Mouse (Mus musculus) lung, embryonic 16.5 days (tissue): Measurements from ENCODE around the gene Kcnj15. TPM values are rescaled to one million over a fixed set of nuclear protein-coding genes. Genes with fewer than 3 reads are reported as not detected.
A peak's percentile ranks its signal among the peaks of the same experiment; 100 is the strongest.

Experiments used
- ATAC-seq: fragments of 200-750 bp; cut with Nextera tagmentation; 2 replicates; pipeline ENCODE4 v1.8.0; 2017; ENCODE audit warnings: low read depth, mild to moderate bottlenecking, moderate library complexity
- H3K27ac ChIP-seq: fragments of 300-500 bp; sonication (generic); 2 replicates; pipeline ENCODE4 v1.5.1; 2014; ENCODE audit warnings: mild to moderate bottlenecking, control low read depth, low read length
- H3K27me3 ChIP-seq: fragments of 300-500 bp; sonication (generic); 2 replicates; pipeline ENCODE4 v1.6.1; 2014; ENCODE audit warnings: low read depth, low read length, mixed read lengths; ENCODE audit not compliant: control insufficient read depth, insufficient read depth
- H3K36me3 ChIP-seq: fragments of 300-500 bp; sonication (generic); 2 replicates; pipeline ENCODE4 v1.6.1; 2014; ENCODE audit warnings: low read length; ENCODE audit not compliant: control insufficient read depth, insufficient read depth
- H3K4me1 ChIP-seq: fragments of 300-500 bp; sonication (generic); replicated peaks from 2 replicates; pipeline ENCODE4 v1.6.1; 2014; ENCODE audit warnings: low read length, mixed read lengths; ENCODE audit not compliant: control insufficient read depth, insufficient read depth
- H3K4me2 ChIP-seq: fragments of 300-500 bp; sonication (generic); 2 replicates; pipeline ENCODE4 v1.6.1; 2014; ENCODE audit warnings: low read depth, low read length, control low read depth
- H3K4me3 ChIP-seq: fragments of 300-500 bp; sonication (generic); 2 replicates; pipeline ENCODE4 v1.5.1; 2014; ENCODE audit warnings: mild to moderate bottlenecking, low read length, control low read depth
- H3K9ac ChIP-seq: fragments of 300-500 bp; sonication (generic); 2 replicates; pipeline ENCODE4 v1.6.1; 2014; ENCODE audit warnings: low read length, control low read depth
- H3K9me3 ChIP-seq: fragments of 300-500 bp; sonication (generic); 2 replicates; pipeline ENCODE4 v1.6.1; 2016; ENCODE audit warnings: low read length; ENCODE audit not compliant: control insufficient read depth
- WGBS: fragments of 180-500 bp; shearing (Covaris S2); extraction: QIAGEN DNeasy Blood & Tissue Kit; methylation state at CpG from one replicate; pipeline ENCODE4 v1.1.7; 2014; 5-methylcytosine and 5-hydroxymethylcytosine counted together
- polyA plus RNA-seq: library from polyadenylated mRNA; unstranded; fragments of >200 nt; fragmentation: Nextera tagmentation; extraction: Ambion mirVana; gene quantifications from 2 replicates; pipeline ENCODE4 v1.2.1, GENCODE M21; 2015

Kcnj15 gene
- polyA plus RNA-seq, 1 experiment from 2014 or later = 4.0 TPM

DNA sequence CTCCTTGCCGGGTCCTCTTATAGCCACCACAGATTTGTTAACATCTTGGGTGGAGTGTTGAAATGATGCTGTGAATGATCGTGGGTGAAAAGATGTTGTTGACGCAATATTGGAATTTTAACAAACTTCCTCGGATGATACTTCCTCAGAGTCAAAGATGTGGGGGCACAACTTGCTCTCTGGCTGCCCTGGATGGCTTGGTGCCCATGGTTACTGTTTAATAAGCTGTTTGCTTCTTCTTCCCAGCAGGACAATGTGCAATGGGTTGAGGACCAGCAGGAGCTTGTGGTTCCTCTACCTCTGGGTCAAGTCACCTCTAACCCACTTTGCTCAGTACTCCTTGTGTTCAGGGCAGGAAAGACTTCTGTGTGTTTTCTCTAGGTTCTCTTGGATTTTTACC is 15.2 kb upstream of the Kcnj15 start:
- Histone ChIP-seq H3K27me3 (no peaks in the 10 kb centered on the region), H3K36me3 (no peaks in the 10 kb centered on the region), H3K9me3 (no peaks in the 10 kb centered on the region), H3K27ac (peak overlapping the region; percentile 81), H3K9ac (no peak overlapping the region), H3K4me2 (no peak overlapping the region), H3K4me1 (peaks cover 16% of the 10 kb centered on the region), H3K4me3 (no peak overlapping the region)
- WGBS = 47% methylated on average over 4 of the region's 4 CpGs
- ATAC-seq = no peak

DNA sequence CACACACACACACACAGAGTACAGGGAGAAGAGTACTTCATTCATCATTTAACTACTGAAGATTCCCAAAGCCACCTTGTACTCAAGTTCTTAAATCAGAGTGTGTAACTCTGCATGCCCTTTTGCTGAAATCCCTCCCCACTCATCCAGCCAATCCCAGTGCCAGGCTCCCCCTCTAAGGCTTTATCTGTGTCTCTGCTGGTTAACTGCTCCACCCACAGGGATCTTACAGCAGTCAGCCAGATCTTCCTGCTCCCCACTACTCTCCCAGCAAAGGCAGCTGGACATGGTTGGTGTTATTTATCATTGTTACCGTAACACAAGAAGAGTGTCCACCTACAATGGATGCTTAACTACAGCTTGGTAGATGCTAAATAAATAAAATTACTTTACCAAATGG is 14.0 kb upstream of the Kcnj15 start:
- Histone ChIP-seq H3K9ac (no peak overlapping the region), H3K9me3 (no peaks in the 10 kb centered on the region), H3K36me3 (no peaks in the 10 kb centered on the region), H3K27me3 (no peaks in the 10 kb centered on the region), H3K27ac (no peak overlapping the region), H3K4me2 (no peak overlapping the region), H3K4me3 (no peak overlapping the region), H3K4me1 (peaks cover 16% of the 10 kb centered on the region)
- WGBS = 77% methylated on average over 1 of the region's 1 CpGs
- ATAC-seq = no peak

DNA sequence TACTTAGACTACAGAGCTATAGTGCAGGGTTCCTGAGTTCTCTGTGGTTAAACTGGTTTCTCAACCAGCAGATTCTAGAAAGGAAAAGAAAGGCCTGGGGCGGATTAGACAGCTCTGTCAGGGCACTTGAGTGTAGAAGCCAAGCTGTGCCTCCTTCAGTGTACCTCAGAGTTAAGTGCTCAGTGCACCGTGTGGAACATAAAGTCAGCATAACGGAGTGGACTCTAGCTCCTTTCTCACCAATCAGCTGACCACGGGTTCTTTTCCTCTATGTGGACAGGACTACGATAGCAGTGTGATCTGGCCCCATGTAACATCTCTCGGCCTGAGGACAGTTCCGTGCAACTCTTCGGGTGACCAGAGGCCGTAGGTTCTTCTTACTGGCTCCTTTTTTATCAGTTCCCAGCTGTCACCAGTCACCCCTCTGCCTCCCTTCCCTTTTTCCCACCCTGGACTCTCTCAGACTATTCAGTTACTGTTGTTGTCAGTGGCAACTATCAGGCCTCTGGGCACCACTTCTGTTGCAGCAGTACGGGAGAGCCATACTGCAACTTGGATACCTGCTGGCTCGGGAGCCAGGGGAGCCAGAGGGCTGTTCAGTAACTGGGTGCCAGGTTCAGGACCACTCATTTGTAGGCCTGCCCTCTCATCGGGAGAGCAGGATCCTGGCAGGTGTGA is 12.6 kb upstream of the Kcnj15 start:
- Histone ChIP-seq H3K9ac (no peak overlapping the region), H3K4me2 (no peak overlapping the region), H3K4me1 (peaks cover 13% of the 10 kb centered on the region), H3K9me3 (no peaks in the 10 kb centered on the region), H3K4me3 (no peak overlapping the region), H3K27ac (peak overlapping the region; percentile 42; the same call in 1 of the 2 replicates), H3K27me3 (no peaks in the 10 kb centered on the region), H3K36me3 (no peaks in the 10 kb centered on the region)
- WGBS = 61% methylated on average over 12 of the region's 12 CpGs
- ATAC-seq = 0 out of 2 replicates have a peak, but pooled peaks have one; percentile 11

DNA sequence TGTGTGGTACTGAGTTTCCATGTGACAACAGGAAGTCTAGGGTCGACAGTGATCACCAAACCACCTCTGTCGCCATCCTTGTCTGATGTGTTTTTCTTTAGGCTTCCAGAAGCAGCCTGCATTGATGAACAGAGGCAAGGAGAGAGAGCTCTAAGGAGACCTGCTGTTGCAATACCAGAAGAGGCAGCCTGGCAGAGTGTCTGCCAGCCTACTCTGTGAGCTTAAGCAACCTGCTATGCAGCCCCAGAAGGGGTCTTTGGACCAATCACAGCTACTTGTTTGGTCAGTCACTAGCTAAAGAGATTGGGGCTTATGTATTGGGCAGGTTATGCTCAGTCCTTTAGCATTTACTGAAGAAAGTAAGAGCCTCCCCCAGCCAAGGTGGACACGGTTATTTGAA is 11.9 kb upstream of the Kcnj15 start:
- H3K27ac ChIP-seq = no peak overlapping the region
- no peak overlapping the region for H3K9ac ChIP-seq
- 57% methylated on average over 3 of the region's 3 CpGs for WGBS
- H3K27me3 ChIP-seq = no peaks in the 10 kb centered on the region
- H3K4me3 ChIP-seq = no peak overlapping the region
- peaks cover 16% of the 10 kb centered on the region for H3K4me1 ChIP-seq
- ATAC-seq = no peak
- H3K36me3 ChIP-seq = no peaks in the 10 kb centered on the region
- no peaks in the 10 kb centered on the region for H3K9me3 ChIP-seq
- H3K4me2 ChIP-seq = no peak overlapping the region

DNA sequence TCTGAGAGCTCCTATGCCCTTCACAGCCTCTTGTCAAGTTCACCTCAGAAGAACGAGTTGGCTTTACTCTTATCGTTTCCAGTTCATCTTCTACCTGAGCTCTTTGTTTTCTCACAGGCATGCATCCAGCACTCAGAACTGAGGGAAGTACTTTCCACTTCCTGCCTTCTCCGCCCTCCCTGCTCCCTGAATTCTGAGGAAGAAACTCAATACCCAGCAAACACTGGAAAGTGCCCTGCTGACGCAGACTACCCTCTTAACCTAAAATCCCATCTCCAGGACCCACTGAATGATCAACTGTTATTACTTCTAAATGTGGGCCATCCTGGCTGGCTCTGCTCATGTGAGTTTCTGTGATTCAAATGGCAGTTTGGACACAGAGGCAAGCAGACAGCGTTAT is 8.7 kb upstream of the Kcnj15 start:
- H3K27me3 ChIP-seq = no peaks in the 10 kb centered on the region
- ATAC-seq = 0 out of 2 replicates have a peak, but pooled peaks have one; percentile 15
- H3K9me3 ChIP-seq = no peaks in the 10 kb centered on the region
- H3K27ac ChIP-seq = 0 out of 2 replicates have a peak overlapping the region, but pooled peaks have one; percentile 2
- H3K9ac ChIP-seq = no peak overlapping the region
- no peaks in the 10 kb centered on the region for H3K36me3 ChIP-seq
- WGBS = 56% methylated on average over 5 of the region's 5 CpGs
- H3K4me3 ChIP-seq = no peak overlapping the region
- H3K4me2 ChIP-seq = no peak overlapping the region
- H3K4me1 ChIP-seq = peaks cover 9% of the 10 kb centered on the region; the same call in 1 of the 2 replicates

DNA sequence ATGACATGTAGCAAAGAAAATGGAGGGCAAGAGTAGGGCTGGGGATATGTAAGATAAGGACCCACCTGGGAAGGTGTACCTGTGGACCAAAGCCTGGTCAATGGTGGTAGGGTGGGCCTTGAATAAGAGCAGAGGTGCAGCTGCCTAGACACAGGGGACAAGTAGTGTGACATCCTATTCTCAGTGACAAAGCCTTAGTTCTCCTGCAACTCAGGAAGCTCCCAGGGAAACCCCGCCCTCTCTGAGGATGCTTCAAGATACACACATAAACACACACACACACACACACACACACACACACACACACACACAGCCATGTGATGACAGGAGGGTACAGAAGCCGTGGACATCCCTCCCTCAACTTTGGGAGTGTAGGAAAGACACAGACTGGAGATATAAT is 710 bp upstream of the Kcnj15 start:
- Histone ChIP-seq H3K4me3 (no peak overlapping the region), H3K36me3 (no peaks in the 10 kb centered on the region), H3K27ac (no peak overlapping the region), H3K4me1 (peaks cover 2% of the 10 kb centered on the region; the same call in 1 of the 2 replicates), H3K27me3 (no peaks in the 10 kb centered on the region), H3K9ac (no peak overlapping the region), H3K9me3 (no peaks in the 10 kb centered on the region), H3K4me2 (no peak overlapping the region)
- WGBS = 50% methylated on average over 2 of the region's 2 CpGs
- no peak for ATAC-seq

DNA sequence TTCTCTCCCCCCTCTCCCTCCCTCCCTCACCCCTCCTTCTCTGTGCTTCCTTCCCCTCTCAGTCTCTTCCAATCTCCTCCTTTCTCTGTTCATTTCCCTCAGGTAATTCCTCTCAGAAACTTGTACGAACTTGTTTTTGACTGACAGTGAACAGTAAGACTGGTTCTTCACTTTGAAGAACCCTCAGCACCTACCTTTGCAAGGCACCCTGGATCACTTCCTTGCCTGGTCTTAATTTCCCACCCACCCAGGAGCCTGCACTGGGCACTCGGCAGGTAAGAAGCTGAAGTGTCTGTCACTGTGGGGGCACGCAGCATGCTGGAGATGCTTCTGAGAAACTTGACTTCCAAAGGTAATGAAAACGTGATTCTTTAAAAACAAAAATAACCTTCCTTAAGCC is 742 bp downstream of the Kcnj15 start:
- peaks cover 6% of the 10 kb centered on the region; the same call in 1 of the 2 replicates for H3K4me1 ChIP-seq
- H3K9me3 ChIP-seq = no peaks in the 10 kb centered on the region
- H3K27me3 ChIP-seq = no peaks in the 10 kb centered on the region
- WGBS = 12% methylated on average over 4 of the region's 4 CpGs
- peak; percentile 60 for ATAC-seq
- peak overlapping the region; percentile 41; the same call in 1 of the 2 replicates for H3K9ac ChIP-seq
- H3K36me3 ChIP-seq = no peaks in the 10 kb centered on the region
- peak overlapping the region; percentile 9 for H3K4me3 ChIP-seq
- H3K27ac ChIP-seq = peak overlapping the region; percentile 61
- peak overlapping the region; percentile 33 for H3K4me2 ChIP-seq

DNA sequence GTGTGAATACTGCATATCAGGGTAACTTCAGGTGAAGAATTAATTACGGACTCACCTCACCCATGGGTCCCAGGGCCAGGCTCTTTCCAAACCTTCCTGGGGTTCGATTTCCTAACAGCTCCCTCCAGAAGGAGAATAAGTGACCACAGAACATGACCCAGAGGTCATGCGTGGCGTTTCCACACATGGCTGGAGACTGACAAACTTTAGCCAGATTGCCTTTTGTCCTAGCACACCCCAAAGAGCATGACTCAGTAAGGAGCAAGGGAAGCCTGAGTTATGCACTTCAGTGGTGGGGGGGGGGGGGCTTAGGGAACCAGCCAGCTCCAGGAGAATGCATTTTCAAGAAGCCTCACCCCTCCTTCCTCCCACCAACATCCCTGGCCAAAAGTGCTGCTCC is 2.1 kb downstream of the Kcnj15 start:
- no peak overlapping the region for H3K4me2 ChIP-seq
- H3K36me3 ChIP-seq = no peaks in the 10 kb centered on the region
- ATAC-seq = no peak; the same call in 1 of the 2 replicates
- 48% methylated on average over 4 of the region's 4 CpGs for WGBS
- H3K9me3 ChIP-seq = no peaks in the 10 kb centered on the region
- no peak overlapping the region for H3K27ac ChIP-seq
- H3K27me3 ChIP-seq = no peaks in the 10 kb centered on the region
- no peak overlapping the region for H3K4me3 ChIP-seq
- 0 out of 2 replicates have a peak overlapping the region, but pooled peaks have one; percentile 2 for H3K9ac ChIP-seq
- peaks cover 6% of the 10 kb centered on the region; the same call in 1 of the 2 replicates for H3K4me1 ChIP-seq

DNA sequence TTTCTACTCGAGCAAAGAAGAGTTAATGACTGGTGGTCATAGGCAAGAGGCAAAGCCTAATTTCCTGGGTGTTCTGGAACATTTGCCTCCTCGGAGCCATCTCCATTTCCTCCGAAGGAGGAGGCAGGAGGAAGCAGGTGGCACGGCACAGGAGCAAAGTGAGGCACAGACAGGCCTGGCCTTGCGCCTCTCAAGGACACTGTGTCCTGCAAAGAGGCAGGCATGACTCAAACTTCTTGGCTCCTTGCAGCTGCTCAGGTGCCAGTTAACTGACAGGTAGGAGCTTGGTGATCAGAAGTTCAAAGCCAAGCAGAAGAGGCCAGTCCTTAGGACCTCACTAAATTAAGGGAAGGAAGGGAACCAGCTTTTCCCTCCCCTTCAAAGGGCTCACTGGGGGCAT is 3.3 kb downstream of the Kcnj15 start:
- Histone ChIP-seq H3K9me3 (no peaks in the 10 kb centered on the region), H3K4me3 (no peak overlapping the region), H3K36me3 (no peaks in the 10 kb centered on the region), H3K27ac (no peak overlapping the region), H3K9ac (no peak overlapping the region), H3K4me2 (no peak overlapping the region), H3K27me3 (no peaks in the 10 kb centered on the region), H3K4me1 (peaks cover 6% of the 10 kb centered on the region; the same call in 1 of the 2 replicates)
- WGBS = 66% methylated on average over 5 of the region's 5 CpGs
- ATAC-seq = no peak
